Comparison of ENCODE assay signal across 7 mouse cellular contexts in the genomic region with DNA sequence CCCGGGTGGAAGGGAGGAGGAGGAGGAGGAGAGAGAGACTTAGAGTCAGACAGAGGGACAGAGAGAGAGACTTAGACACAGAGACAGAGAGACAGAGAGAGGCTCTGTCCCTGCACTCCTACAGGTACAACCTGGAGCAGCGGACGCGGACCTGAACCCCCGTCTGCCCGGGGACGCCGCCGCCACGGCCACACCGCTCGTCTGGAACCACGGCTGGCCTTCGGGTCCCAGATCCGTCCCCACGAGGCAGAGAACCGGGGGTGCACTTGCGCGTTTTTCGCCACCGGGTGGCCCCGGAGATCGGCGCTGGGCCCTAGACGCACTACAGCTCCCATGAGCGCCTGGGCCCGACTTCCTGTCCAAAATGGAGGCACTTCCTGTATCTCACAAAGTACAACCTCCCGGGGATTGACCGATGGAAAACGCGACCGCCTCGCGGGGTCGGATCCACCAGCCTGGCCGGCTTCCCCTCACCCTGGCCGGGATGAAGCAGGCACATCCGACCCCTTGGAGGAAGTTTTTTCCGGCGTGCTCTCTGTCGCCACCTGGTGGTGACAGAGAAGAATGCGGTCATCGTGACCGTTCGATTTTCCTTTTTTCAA. TPM values are rescaled to one million over a fixed set of nuclear protein-coding genes. Genes with fewer than 3 reads are reported as not detected.
A peak's percentile ranks its signal among the peaks of the same experiment; 100 is the strongest.
DNase-seq lines count a peak whose midpoint lies in the region; ATAC-seq and TF ChIP-seq lines count a peak whose summit lies in the region.
"Not testable (repeated sequence)": the region's sequence is repeated elsewhere in the genome, so short reads cannot be mapped to it uniquely, and the experiment has no call there.

TSS of gene Gm45844 (minus strand) at position 324 of the 602 bp plus-strand sequence.

- peak; percentile 78; the same call in 1 of the 2 replicates for TF ChIP-seq CTCF in spleen, adult 2 months (IDR thresholded peaks at IDR 0.05; ENCODE audit: extremely low read depth, insufficient read depth, insufficient read length, insufficient replicate concordance)

- peaks cover 11% of the 10 kb centered on the region for H3K36me3 ChIP-seq in embryonic facial prominence, embryonic 14.5 days (ENCODE audit: control insufficient read depth, insufficient read depth, low read length)
- H3K36me3 ChIP-seq in limb, embryonic 14.5 days (ENCODE audit: control insufficient read depth, insufficient read depth, low read length); midbrain, embryonic 16.5 days (ENCODE audit: control insufficient read depth, insufficient read depth, low read length); spleen, adult 2 months (ENCODE audit: control insufficient read depth, insufficient read depth, low read length): not testable (repeated sequence)

- peak; percentile 91 for DNase-seq in adrenal gland, postnatal 10 days
- peak; percentile 54 for DNase-seq in embryonic facial prominence, embryonic 14.5 days (ENCODE audit: low spot score)
- peak; percentile 86 for DNase-seq in heart, adult 8-10 months (ENCODE audit: low spot score)
- DNase-seq in kidney, adult 9 months: peak; percentile 95
- peak; percentile 44 for DNase-seq in limb, embryonic 14.5 days (ENCODE audit: low spot score)
- peak; percentile 39 to 81 for DNase-seq in spleen, adult 2 months (ENCODE audit: low read depth in 1 of 2, low spot score in 2 of 2)

- not testable (repeated sequence) for H3K27me3 ChIP-seq in embryonic facial prominence, embryonic 14.5 days (replicated peaks; ENCODE audit: control insufficient read depth, insufficient read depth, low read length); limb, embryonic 14.5 days (ENCODE audit: control insufficient read depth, insufficient read depth, low read length); midbrain, embryonic 16.5 days (ENCODE audit: control insufficient read depth, insufficient read depth, low read depth, low read length); spleen, adult 2 months (ENCODE audit: control insufficient read depth, insufficient read depth, low read length)

- H3K4me1 ChIP-seq in embryonic facial prominence, embryonic 14.5 days (ENCODE audit: control insufficient read depth, insufficient read depth, low read length); limb, embryonic 14.5 days (ENCODE audit: control insufficient read depth, insufficient read depth, low read length); midbrain, embryonic 16.5 days (ENCODE audit: control insufficient read depth, insufficient read depth, low read length); spleen, adult 2 months (ENCODE audit: control insufficient read depth, insufficient read depth, insufficient read length): not testable (repeated sequence)

- H3K9me3 ChIP-seq in embryonic facial prominence, embryonic 14.5 days (ENCODE audit: control insufficient read depth, low read length); limb, embryonic 14.5 days (ENCODE audit: control insufficient read depth, low read length); midbrain, embryonic 16.5 days (replicated peaks; ENCODE audit: control insufficient read depth, low read length, poor library complexity, severe bottlenecking): not testable (repeated sequence)

- peak within 1 kb of the TSS; percentile 42 for H3K4me2 ChIP-seq in embryonic facial prominence, embryonic 14.5 days (ENCODE audit: low read depth, low read length)
- peak within 1 kb of the TSS; percentile 35 for H3K4me2 ChIP-seq in limb, embryonic 14.5 days (replicated peaks; ENCODE audit: low read depth, low read length, severe bottlenecking)
- H3K4me2 ChIP-seq in midbrain, embryonic 16.5 days (ENCODE audit: low read length): peak within 1 kb of the TSS; percentile 51

- H3K4me3 ChIP-seq in embryonic facial prominence, embryonic 14.5 days (ENCODE audit: low read depth, low read length): peak within 1 kb of the TSS; percentile 37
- peak within 1 kb of the TSS; percentile 37 for H3K4me3 ChIP-seq in limb, embryonic 14.5 days (replicated peaks; ENCODE audit: low read length)
- H3K4me3 ChIP-seq in midbrain, embryonic 16.5 days (ENCODE audit: low read depth, low read length): peak within 1 kb of the TSS; percentile 38
- peak within 1 kb of the TSS; percentile 52; the same call in 1 of the 2 replicates for H3K4me3 ChIP-seq in spleen, adult 2 months (ENCODE audit: extremely low read depth, insufficient read depth, insufficient read length)

- peak within 1 kb of the TSS; percentile 56 for H3K9ac ChIP-seq in embryonic facial prominence, embryonic 14.5 days (ENCODE audit: low read depth, low read length)
- peak within 1 kb of the TSS; percentile 50 for H3K9ac ChIP-seq in limb, embryonic 14.5 days (ENCODE audit: low read depth, low read length, severe bottlenecking)
- peak within 1 kb of the TSS; percentile 23 for H3K9ac ChIP-seq in midbrain, embryonic 16.5 days (ENCODE audit: low read depth, low read length)

- WGBS in embryonic facial prominence, embryonic 14.5 days: 42% methylated on average over 43 of the region's 45 CpGs
- WGBS in limb, embryonic 14.5 days: 42% methylated on average over 35 of the region's 45 CpGs
- 41% methylated on average over 45 of the region's 45 CpGs for WGBS in midbrain, embryonic 16.5 days
- 40% methylated on average over 45 of the region's 45 CpGs for WGBS in spleen, adult 2 months

- TF ChIP-seq POLR2A in limb, embryonic 14.5 days (IDR thresholded peaks at IDR 0.05; ENCODE audit: borderline replicate concordance, extremely low read depth, insufficient read depth, insufficient read length); spleen, adult 2 months (IDR thresholded peaks at IDR 0.05; ENCODE audit: low read depth, low read length): not testable (repeated sequence)

- peak; percentile 99 for ATAC-seq in embryonic facial prominence, embryonic 14.5 days (ENCODE audit: low read depth)
- peak; percentile 100 for ATAC-seq in limb, embryonic 14.5 days (ENCODE audit: low FRiP score, low read depth)
- peak; percentile 99 for ATAC-seq in midbrain, embryonic 16.5 days

- H3K27ac ChIP-seq in embryonic facial prominence, embryonic 14.5 days (replicated peaks; ENCODE audit: low read depth, low read length): peak within 1 kb of the TSS; percentile 74
- peak within 1 kb of the TSS; percentile 67; the same call in 1 of the 2 replicates for H3K27ac ChIP-seq in limb, embryonic 14.5 days (replicated peaks; ENCODE audit: low read depth, low read length)
- peak within 1 kb of the TSS; percentile 65 for H3K27ac ChIP-seq in midbrain, embryonic 16.5 days (ENCODE audit: low read length)
- H3K27ac ChIP-seq in spleen, adult 2 months (ENCODE audit: insufficient read depth, low read length): not testable (repeated sequence)

RNA-seq across cellular contexts. Expression of gene Gm45844, which starts in this region (rescaled TPM):
- 1 to 10 TPM; 2.5 to 4.2 TPM for total RNA-seq in adrenal gland, postnatal 10 days (2021)
- polyA plus RNA-seq in embryonic facial prominence, embryonic 14.5 days (2014; fragmentation: Nextera tagmentation; extraction: Ambion mirVana): 3.7 and 5.0 TPM in 2 replicates
- 1 to 10 TPM in 3 of 4 experiments, under 1 TPM in 1; 0.90 to 1.8 (median 1.2) TPM for total RNA-seq in heart, adult 8-10 months (2022)
- 3.4 and 4.5 TPM in 2 replicates for polyA plus RNA-seq in limb, embryonic 14.5 days (2012; rRNA removed)
- polyA plus RNA-seq in limb, embryonic 14.5 days (2014; fragmentation: Nextera tagmentation; extraction: Ambion mirVana): 3.5 and 6.3 TPM in 2 replicates
- polyA plus RNA-seq in midbrain, embryonic 16.5 days (2015; fragmentation: Nextera tagmentation; extraction: Ambion mirVana): 13.8 and 16.3 TPM in 2 replicates
- 0.08 and 0.13 TPM in 2 replicates for polyA plus RNA-seq in spleen, adult 2 months (2012; rRNA removed)

Comparison
In these comparisons a context has a peak if more than half of its experiments do, and no peak if none do; other contexts are left out.
1. Peak in DNase-seq and H3K4me3 ChIP-seq in spleen, adult 2 months; RNA of the gene not detected or under 1 TPM.
2. DNase-seq: peak in every context shown above with its lines; median percentile 95 in kidney, adult 9 months; 91 in adrenal gland, postnatal 10 days; 86 in heart, adult 8-10 months; 60 in spleen, adult 2 months; 54 in embryonic facial prominence, embryonic 14.5 days; 44 in limb, embryonic 14.5 days.